Mouse (Mus musculus) midbrain, embryonic 12.5 days (tissue): ENCODE measurements around the gene Tmem106c. TPM values are rescaled to one million over a fixed set of nuclear protein-coding genes. Genes with fewer than 3 reads are reported as not detected.

Source experiments
- ATAC-seq: fragments of 200-750 bp; cut with Nextera tagmentation; 2 replicates; pipeline ENCODE4 v1.8.0; 2017; ENCODE audit warnings: low read depth, moderate TSS enrichment, moderate library complexity; ENCODE audit not compliant: low FRiP score
- H3K27ac ChIP-seq: fragments of 300-500 bp; sonication (generic); replicated peaks from 2 replicates; pipeline ENCODE4 v1.5.1; 2016; ENCODE audit warnings: mild to moderate bottlenecking
- H3K27me3 ChIP-seq: fragments of 300-500 bp; sonication (generic); 2 replicates; pipeline ENCODE4 v1.6.1; 2016; ENCODE audit warnings: mild to moderate bottlenecking
- H3K36me3 ChIP-seq: fragments of 300-500 bp; sonication (generic); 2 replicates; pipeline ENCODE4 v1.6.1; 2016
- H3K4me1 ChIP-seq: fragments of 300-500 bp; sonication (generic); 2 replicates; pipeline ENCODE4 v1.6.1; 2016
- H3K4me2 ChIP-seq: fragments of 300-500 bp; sonication (generic); replicated peaks from 2 replicates; pipeline ENCODE4 v1.6.1; 2016; ENCODE audit warnings: mild to moderate bottlenecking, moderate library complexity
- H3K4me3 ChIP-seq: fragments of 300-500 bp; sonication (generic); 2 replicates; pipeline ENCODE4 v1.5.1; 2016; ENCODE audit warnings: mild to moderate bottlenecking
- H3K9ac ChIP-seq: fragments of 300-500 bp; sonication (generic); replicated peaks from 2 replicates; pipeline ENCODE4 v1.6.1; 2016; ENCODE audit warnings: mild to moderate bottlenecking, moderate library complexity
- H3K9me3 ChIP-seq: fragments of 300-500 bp; sonication (generic); 2 replicates; pipeline ENCODE4 v1.6.1; 2016; ENCODE audit warnings: mild to moderate bottlenecking
- WGBS: fragments of 180-500 bp; shearing (Covaris S2); methylation state at CpG from one replicate; pipeline ENCODE4 v1.1.7; 2016; 5-methylcytosine and 5-hydroxymethylcytosine counted together
- polyA plus RNA-seq: library from polyadenylated mRNA; unstranded; fragments of >200 nt; fragmentation: Nextera tagmentation; extraction: Ambion mirVana; gene quantifications from 2 replicates; pipeline ENCODE4 v1.2.1, GENCODE M21; 2016

The Tmem106c gene
- polyA plus RNA-seq, 1 experiment from 2014 or later: 58.2 TPM

DNA sequence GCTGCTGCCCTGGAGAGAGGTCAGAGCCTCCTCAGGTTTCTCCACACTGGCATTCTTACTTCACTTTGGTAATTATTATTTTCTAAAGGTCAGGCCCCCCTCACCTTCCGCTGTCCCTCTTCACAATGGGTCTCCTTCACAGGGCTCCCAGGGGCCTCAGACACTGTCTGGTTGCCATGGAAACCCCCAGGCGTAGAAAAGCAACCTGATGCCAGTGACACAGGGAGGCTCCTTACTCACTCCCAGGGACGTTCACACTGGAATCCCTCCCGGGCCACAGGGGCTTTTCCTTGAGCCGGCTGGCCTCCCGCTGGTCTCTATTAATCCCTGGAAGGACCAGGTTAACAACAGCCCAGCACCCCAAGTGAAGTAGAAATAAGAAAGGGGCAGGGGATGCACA lies 26.1 kb downstream of the Tmem106c start:
- Histone ChIP-seq H3K4me3 (0 out of 2 replicates have a peak overlapping the region, but pooled peaks have one; percentile 13), H3K36me3 (peaks cover 54% of the 10 kb centered on the region), H3K4me1 (peaks cover 54% of the 10 kb centered on the region), H3K9ac (peak overlapping the region; percentile 39; the same call in 1 of the 2 replicates), H3K9me3 (no peaks in the 10 kb centered on the region; the same call in 1 of the 2 replicates), H3K4me2 (peak overlapping the region; percentile 45), H3K27ac (peak overlapping the region; percentile 95), H3K27me3 (no peaks in the 10 kb centered on the region)
- peak; percentile 63 for ATAC-seq
- WGBS: under 1% methylated on average over 6 of the region's 6 CpGs

DNA sequence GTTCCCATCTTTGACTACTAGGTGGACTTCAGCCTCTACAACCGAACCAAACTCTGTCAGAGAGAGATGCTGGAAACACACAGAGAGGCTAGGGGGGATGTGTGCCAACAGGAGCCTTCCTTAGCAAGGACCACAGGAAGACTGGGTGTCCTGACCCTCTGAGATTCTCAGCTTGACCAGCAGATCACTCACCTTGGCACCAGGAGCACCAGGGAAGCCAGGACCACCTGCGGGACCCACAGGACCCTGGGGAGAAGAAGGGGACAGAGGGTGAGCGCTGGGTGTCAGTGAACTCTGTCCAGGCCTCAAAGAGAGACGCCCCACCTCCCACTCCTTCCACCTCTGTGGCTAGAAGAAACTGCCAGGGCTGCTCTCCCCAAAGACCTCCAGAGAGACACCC lies 26.7 kb downstream of the Tmem106c start:
- Histone ChIP-seq H3K9me3 (no peaks in the 10 kb centered on the region; the same call in 1 of the 2 replicates), H3K27me3 (no peaks in the 10 kb centered on the region), H3K4me3 (no peak overlapping the region), H3K4me2 (peak overlapping the region; percentile 45), H3K36me3 (peaks cover 54% of the 10 kb centered on the region), H3K4me1 (peaks cover 54% of the 10 kb centered on the region), H3K27ac (peak overlapping the region; percentile 95), H3K9ac (peak overlapping the region; percentile 39)
- no peak for ATAC-seq
- 5% methylated on average over 4 of the region's 4 CpGs for WGBS

DNA sequence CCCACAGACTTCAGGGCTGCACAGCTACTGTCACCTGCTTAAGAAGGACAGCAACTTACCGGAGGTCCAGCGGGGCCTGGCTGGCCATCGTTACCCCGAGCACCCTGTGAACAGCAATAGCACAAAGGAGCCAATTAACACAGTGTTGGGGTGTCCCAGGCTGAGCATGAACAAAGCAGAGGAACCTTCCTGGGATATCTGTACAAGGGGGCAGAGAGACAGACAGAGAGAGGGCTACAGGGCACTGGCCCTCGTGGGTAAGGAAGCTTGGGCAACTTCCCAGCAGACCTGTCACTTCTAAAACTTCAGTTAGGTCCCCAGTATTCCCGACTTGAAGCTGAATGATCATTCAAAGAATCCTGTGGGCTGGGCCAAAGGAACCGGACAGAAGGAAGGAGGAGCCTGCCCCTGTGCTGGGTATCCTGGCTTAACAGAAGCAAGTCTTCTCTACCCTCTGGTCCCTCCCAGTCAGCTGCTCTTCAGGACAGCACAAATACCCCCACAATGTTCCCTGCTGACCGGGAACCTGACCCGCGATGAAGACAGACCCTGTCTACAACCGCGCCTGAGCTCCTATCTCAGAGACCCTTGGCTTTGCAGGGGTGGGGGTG lies 27.4 kb downstream of the Tmem106c start:
- Histone ChIP-seq H3K27me3 (no peaks in the 10 kb centered on the region), H3K36me3 (peaks cover 54% of the 10 kb centered on the region), H3K4me3 (no peak overlapping the region), H3K9ac (peak overlapping the region; percentile 39), H3K4me2 (peak overlapping the region; percentile 45), H3K27ac (peak overlapping the region; percentile 95), H3K4me1 (peaks cover 56% of the 10 kb centered on the region), H3K9me3 (no peaks in the 10 kb centered on the region; the same call in 1 of the 2 replicates)
- WGBS: 2% methylated on average over 12 of the region's 12 CpGs
- no peak for ATAC-seq

DNA sequence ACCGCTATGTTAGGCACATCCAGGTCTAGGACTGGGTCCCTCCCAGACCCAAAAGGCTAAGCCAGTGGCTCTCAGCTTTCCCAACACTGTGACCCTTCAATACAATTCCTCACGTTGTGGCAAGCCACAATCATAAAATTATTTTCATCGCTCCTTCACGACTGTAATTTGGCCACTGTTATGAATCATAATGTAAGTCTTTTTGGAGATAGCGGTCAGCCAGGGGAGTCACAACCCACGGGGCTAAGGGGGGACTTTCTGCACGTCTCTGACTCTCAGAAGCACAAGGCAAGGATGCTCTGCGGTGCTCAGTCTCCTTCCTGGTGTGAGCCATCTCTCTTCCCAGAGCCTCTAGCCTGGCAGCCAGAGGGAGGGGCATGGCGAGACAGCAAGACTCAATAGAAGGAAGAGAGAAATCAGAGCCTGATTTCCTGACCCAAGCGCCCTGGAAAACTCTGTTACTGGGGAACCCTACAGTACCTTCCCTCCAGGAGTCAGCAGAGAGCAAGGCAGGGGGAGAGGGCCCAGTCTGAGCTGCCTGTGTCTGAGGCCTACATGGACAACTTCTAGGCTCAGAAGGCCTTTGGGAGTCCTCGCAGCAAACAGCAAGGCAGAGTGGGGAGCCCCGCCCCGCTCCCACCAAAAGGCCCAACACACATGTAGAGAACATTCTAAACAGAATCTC lies 28.2 kb downstream of the Tmem106c start:
- Histone ChIP-seq H3K9me3 (no peaks in the 10 kb centered on the region), H3K4me2 (peak overlapping the region; percentile 41), H3K36me3 (peaks cover 54% of the 10 kb centered on the region), H3K27me3 (no peaks in the 10 kb centered on the region), H3K4me1 (peaks cover 56% of the 10 kb centered on the region), H3K27ac (peak overlapping the region; percentile 95), H3K9ac (peak overlapping the region; percentile 53), H3K4me3 (no peak overlapping the region)
- peak; percentile 10; the same call in 1 of the 2 replicates for ATAC-seq
- WGBS: 25% methylated on average over 13 of the region's 13 CpGs

DNA sequence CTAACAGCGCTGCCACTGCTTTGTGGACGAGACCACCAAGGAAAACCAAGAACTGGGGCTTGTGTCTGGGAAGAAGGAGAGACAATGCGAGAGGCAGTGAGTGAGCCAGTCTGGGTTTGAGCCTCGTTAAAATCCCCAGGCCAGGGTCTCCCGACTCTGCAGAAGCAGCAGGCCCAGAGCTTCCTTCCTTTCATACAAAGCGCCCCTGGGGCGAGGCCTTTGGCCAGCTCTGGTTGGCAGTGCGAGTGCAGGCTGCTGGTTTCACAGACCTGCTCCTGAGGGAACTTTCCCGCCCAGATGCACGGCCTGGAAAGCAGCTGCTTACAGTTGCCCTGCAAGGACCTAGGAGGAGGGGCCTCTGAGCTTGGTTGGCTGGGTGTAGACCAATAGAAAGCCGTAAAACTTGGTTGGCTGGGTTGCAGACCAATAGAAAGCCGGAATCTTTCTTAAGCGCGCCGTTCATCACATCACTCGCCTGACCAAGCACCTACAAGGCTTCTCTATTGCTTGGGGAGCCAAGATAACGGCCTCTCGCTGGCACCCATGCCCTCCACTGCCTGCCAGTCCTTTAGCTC lies 28.8 kb downstream of the Tmem106c start:
- peak overlapping the region; percentile 25; the same call in 1 of the 2 replicates for H3K4me3 ChIP-seq
- peak overlapping the region; percentile 41 for H3K4me2 ChIP-seq
- H3K9ac ChIP-seq: peak overlapping the region; percentile 53
- 2% methylated on average over 18 of the region's 18 CpGs for WGBS
- H3K36me3 ChIP-seq: peaks cover 54% of the 10 kb centered on the region
- peak overlapping the region; percentile 95 for H3K27ac ChIP-seq
- ATAC-seq: peak; percentile 91
- peaks cover 56% of the 10 kb centered on the region for H3K4me1 ChIP-seq
- H3K9me3 ChIP-seq: no peaks in the 10 kb centered on the region
- H3K27me3 ChIP-seq: no peaks in the 10 kb centered on the region

DNA sequence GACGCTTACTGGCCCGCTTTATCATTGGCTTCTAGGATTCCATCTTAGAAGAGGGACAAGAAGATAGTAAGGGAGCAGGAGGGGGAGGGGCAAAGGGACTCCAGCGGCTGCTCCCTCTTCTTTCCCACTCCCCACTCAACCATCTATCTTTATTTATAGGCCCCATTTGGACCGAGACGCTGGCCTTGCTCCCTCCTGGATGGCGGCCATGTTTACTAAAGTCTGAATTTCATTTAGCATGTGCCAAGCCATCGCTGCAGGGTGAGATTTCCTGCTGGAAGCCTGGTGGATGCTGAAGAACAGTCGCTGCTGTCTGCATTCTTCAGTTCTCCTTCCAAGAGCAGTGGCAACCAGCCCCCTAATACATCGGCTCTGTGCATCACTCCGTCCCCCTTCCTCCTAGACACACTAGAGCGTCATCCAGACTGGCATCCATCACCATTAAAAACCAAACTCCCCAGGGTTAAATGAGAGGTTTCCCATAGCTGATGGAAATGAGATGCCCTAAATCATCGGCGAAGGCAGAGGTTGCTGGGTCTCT lies 32.8 kb downstream of the Tmem106c start:
- Histone ChIP-seq H3K4me1 (peaks cover 52% of the 10 kb centered on the region), H3K9ac (no peak overlapping the region), H3K27me3 (peaks cover 3% of the 10 kb centered on the region), H3K9me3 (no peaks in the 10 kb centered on the region), H3K4me2 (no peak overlapping the region), H3K27ac (no peak overlapping the region), H3K36me3 (peaks cover 47% of the 10 kb centered on the region), H3K4me3 (no peak overlapping the region)
- 88% methylated on average over 13 of the region's 13 CpGs for WGBS
- no peak for ATAC-seq

DNA sequence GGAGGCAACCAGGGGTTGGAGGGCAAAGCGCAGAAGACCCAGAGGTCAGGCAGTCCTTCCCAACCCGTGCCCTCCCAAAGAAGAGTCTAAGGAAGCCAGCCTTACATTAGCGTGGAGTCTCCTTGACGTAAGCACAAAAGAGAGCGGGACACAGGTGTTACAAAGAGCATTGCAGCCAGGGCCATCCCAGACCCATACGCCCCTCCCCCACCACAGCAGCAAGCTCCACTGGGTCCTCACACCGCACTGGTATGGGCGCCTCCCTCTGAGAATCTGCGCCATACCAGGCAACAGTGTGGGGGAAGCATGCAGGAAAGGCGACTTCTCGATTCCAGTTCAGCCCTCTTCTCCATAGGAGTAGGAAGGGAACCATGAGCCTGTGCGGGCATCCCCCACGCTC lies 35.5 kb downstream of the Tmem106c start:
- Histone ChIP-seq H3K4me2 (peak overlapping the region; percentile 16), H3K9me3 (no peaks in the 10 kb centered on the region), H3K36me3 (peaks cover 44% of the 10 kb centered on the region), H3K4me1 (peaks cover 56% of the 10 kb centered on the region), H3K4me3 (no peak overlapping the region), H3K27me3 (peaks cover 20% of the 10 kb centered on the region), H3K27ac (no peak overlapping the region), H3K9ac (0 out of 2 replicates have a peak overlapping the region, but pooled peaks have one; percentile 8)
- WGBS: 29% methylated on average over 13 of the region's 13 CpGs
- no peak for ATAC-seq

DNA sequence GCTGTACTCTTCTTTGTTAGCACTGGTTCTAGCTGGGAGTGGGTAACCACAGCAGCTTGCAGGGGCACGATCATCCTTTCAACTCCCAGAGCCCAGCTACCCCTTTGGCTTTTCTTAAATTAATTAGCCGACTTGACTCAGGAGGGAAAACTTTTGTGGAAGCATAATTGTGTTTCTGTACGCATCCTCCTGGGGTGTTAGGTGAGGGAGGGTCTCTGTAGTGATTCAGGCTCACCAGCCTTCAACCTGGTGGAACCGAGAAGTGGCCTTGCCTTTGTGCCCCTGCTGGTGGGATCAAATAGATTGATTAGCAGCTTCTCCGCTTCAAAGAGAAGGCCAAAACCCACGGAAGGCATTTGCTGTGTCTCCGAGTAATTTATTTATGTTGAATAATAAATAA lies 36.0 kb downstream of the Tmem106c start:
- peaks cover 24% of the 10 kb centered on the region for H3K27me3 ChIP-seq
- no peak overlapping the region for H3K27ac ChIP-seq
- H3K36me3 ChIP-seq: peaks cover 40% of the 10 kb centered on the region
- WGBS: 15% methylated on average over 7 of the region's 7 CpGs
- no peak for ATAC-seq
- H3K9me3 ChIP-seq: no peaks in the 10 kb centered on the region
- H3K4me3 ChIP-seq: no peak overlapping the region
- H3K4me2 ChIP-seq: peak overlapping the region; percentile 16
- 0 out of 2 replicates have a peak overlapping the region, but pooled peaks have one; percentile 8 for H3K9ac ChIP-seq
- peaks cover 60% of the 10 kb centered on the region for H3K4me1 ChIP-seq

DNA sequence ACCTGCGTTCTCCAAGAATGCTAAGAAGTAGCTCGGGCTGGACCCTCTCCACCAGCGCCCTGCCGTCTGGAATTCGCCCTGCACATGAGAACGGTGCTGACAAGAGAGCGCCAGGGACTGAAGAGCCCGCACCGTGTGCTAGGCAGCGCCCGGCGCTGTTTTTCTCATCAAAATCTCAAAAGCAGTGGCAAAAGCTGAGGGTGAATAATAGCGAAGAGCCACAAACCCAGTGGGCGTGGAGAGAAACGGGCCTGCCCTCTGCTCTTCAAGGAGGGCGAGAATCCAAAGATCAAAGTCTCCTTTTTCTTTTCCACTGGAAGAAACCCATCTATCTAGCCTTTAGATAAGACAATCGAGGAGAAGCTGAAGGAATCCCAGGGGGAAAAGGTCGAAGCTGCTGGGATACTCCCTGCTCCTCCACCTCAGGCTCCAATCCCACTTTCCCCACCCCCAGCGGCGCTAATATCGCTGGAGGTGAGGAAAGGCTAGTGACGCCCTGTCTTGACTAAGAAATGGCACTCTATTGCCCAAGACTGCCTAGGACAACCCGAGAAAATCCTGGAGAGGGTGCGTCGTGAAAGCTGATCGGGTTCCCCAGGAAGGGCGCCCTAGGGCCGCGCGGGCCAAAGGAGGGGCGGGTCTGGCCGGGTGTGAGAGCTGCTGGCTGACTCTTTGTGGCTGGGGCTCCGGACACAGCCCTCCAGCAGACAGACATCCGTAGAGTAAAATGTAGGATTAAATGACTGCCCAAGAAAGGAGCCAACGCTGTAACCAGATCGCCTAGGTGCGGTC lies 37.5 kb downstream of the Tmem106c start:
- H3K4me1 ChIP-seq: peaks cover 61% of the 10 kb centered on the region
- peak; percentile 13 for ATAC-seq
- 0% methylated on average over 37 of the region's 37 CpGs for WGBS

DNA sequence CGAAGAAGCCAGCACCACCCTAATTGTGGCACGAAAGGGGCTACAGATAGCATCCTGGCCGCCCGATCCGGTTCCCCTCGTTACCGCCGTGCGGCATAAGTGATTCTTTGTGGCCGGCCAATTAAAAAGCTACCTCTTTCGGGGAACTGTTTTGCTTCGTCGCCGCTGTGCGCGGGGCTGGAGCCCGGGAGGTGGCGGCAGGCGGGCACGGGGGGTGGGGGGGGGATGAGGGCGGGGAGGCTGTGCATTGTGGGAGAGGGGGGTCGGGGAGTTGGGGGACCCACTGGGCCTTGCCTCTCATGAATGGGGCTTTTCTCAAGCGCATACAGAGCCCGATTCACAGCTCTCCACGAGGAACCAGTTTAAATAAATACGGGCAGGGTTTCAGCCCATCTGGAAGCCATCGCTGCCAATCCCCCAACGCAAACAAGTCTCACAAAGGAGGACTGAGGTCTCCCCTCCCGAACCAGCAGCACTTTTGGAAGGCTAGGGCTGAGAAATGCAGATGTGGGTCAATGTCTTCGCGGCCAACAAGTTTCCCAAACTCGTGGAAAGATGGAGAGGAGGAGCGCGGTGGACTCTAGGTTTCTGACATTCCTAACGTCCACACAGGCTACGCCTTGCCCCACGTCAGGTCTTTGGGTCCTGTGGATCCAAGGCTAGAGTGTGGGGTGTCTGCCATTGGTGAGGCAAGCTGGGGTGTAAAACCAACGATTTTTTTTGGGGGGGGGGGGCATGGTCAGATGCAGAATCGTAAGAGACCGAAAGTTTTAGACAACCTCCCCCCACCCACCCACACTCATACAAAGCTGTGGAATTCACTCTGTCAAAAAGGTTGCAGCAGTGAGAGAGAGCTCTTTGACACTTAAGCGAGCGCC lies 38.4 kb downstream of the Tmem106c start:
- peaks cover 40% of the 10 kb centered on the region for H3K27me3 ChIP-seq
- peak overlapping the region; percentile 94 for H3K27ac ChIP-seq
- H3K36me3 ChIP-seq: peaks cover 17% of the 10 kb centered on the region
- peak; percentile 53 for ATAC-seq
- peak overlapping the region; percentile 83 for H3K4me2 ChIP-seq
- 1% methylated on average over 42 of the region's 42 CpGs for WGBS
- peak overlapping the region; percentile 60 for H3K4me3 ChIP-seq
- no peaks in the 10 kb centered on the region for H3K9me3 ChIP-seq
- peaks cover 61% of the 10 kb centered on the region for H3K4me1 ChIP-seq
- peak overlapping the region; percentile 80 for H3K9ac ChIP-seq

More for the DNA sequence above, 37.5 kb downstream of the Tmem106c start:
- Histone ChIP-seq H3K27me3 (peaks cover 36% of the 10 kb centered on the region), H3K27ac (peak overlapping the region; percentile 94), H3K36me3 (peaks cover 25% of the 10 kb centered on the region), H3K9me3 (no peaks in the 10 kb centered on the region), H3K4me3 (peak overlapping the region; percentile 60), H3K9ac (peak overlapping the region; percentile 80), H3K4me2 (peak overlapping the region; percentile 83)
